26 mouse cellular contexts compared by ENCODE assay signal in genomic region chr4:147895815-147896330, GRCm38 (mm10). TPM values are rescaled to one million over a fixed set of nuclear protein-coding genes. Genes with fewer than 3 reads are reported as not detected.
A peak's percentile ranks its signal among the peaks of the same experiment; 100 is the strongest.
DNase-seq lines count a peak whose midpoint lies in the region; ATAC-seq lines count a peak whose summit lies in the region.
"Had no signal": no experiment of that assay in that cellular context is flagged by ENCODE, and none has a peak within 500 bp of the region (broad histone marks: within the 10 kb centered on the region; RNA-seq: fewer than 3 reads in every experiment).

No protein-coding gene starts in this region.

- peaks cover 39% of the 10 kb centered on the region for H3K4me1 ChIP-seq in heart, embryonic 10.5 days
- H3K4me1 ChIP-seq in liver, embryonic 12.5 days: no peaks in the 10 kb centered on the region
- H3K4me1 ChIP-seq in liver, embryonic 11.5 days (replicated peaks; ENCODE audit: control insufficient read depth, insufficient read depth, low read length): peaks cover 3% of the 10 kb centered on the region; the same call in 1 of the 2 replicates
- peaks cover 34 to 40% of the 10 kb centered on the region in 2 experiments for H3K4me1 ChIP-seq in heart, embryonic 14.5 days (ENCODE audit: control insufficient read depth in 2 of 2, insufficient read depth in 2 of 2, low read length in 2 of 2)
- no peaks in the 10 kb centered on the region for H3K4me1 ChIP-seq in midbrain, embryonic 10.5 days
- H3K4me1 ChIP-seq: embryonic facial prominence, embryonic 12.5 days; hindbrain, embryonic 12.5 days; lung, embryonic 15.5 days had no signal

- no peak overlapping the region for H3K4me3 ChIP-seq in heart, embryonic 10.5 days
- H3K4me3 ChIP-seq in liver, embryonic 12.5 days: no peak overlapping the region
- no peak overlapping the region for H3K4me3 ChIP-seq in liver, embryonic 11.5 days (ENCODE audit: low read depth, low read length)
- H3K4me3 ChIP-seq in heart, embryonic 14.5 days (ENCODE audit: control insufficient read depth in 1 of 2, insufficient read depth in 1 of 2, low read depth in 1 of 2, low read length in 2 of 2): no peak overlapping the region
- H3K4me3 ChIP-seq in midbrain, embryonic 10.5 days: no peak overlapping the region
- H3K4me3 ChIP-seq: embryonic facial prominence, embryonic 12.5 days; forebrain, embryonic 15.5 days; hindbrain, embryonic 12.5 days; lung, embryonic 15.5 days; midbrain, embryonic 15.5 days; neural tube, embryonic 15.5 days had no signal

- ATAC-seq in liver, embryonic 12.5 days: 0 out of 2 replicates have a peak, but pooled peaks have one; percentile 14
- no peak for ATAC-seq in liver, embryonic 11.5 days (replicated peaks; ENCODE audit: low FRiP score)
- no peak for ATAC-seq in heart, embryonic 14.5 days (ENCODE audit: insufficient number of reproducible peaks, insufficient read depth, low FRiP score, low read depth)
- ATAC-seq: forebrain, embryonic 15.5 days; intestine, postnatal 0 days; midbrain, embryonic 15.5 days had no signal

- WGBS in heart, embryonic 10.5 days: 84% methylated on average over 4 of the region's 4 CpGs
- WGBS in liver, embryonic 12.5 days (ENCODE audit: insufficient replicate concordance): 86% methylated on average over 4 of the region's 4 CpGs
- 83% methylated on average over 4 of the region's 4 CpGs for WGBS in liver, embryonic 11.5 days
- WGBS in heart, embryonic 14.5 days: 54% methylated on average over 4 of the region's 4 CpGs
- WGBS in midbrain, embryonic 10.5 days: 90% methylated on average over 4 of the region's 4 CpGs

- H3K9ac ChIP-seq in liver, embryonic 12.5 days: no peak overlapping the region
- H3K9ac ChIP-seq in liver, embryonic 11.5 days (ENCODE audit: low read depth, low read length): no peak overlapping the region
- peak overlapping the region; percentile 38 for H3K9ac ChIP-seq in heart, embryonic 14.5 days (ENCODE audit: low read length)
- H3K9ac ChIP-seq: embryonic facial prominence, embryonic 12.5 days; forebrain, embryonic 15.5 days; hindbrain, embryonic 12.5 days; lung, embryonic 15.5 days; midbrain, embryonic 15.5 days; neural tube, embryonic 15.5 days had no signal

- H3K27ac ChIP-seq in heart, embryonic 10.5 days: peak overlapping the region; percentile 84
- H3K27ac ChIP-seq in liver, embryonic 12.5 days: no peak overlapping the region
- no peak overlapping the region for H3K27ac ChIP-seq in liver, embryonic 11.5 days (ENCODE audit: low read depth, low read length)
- H3K27ac ChIP-seq in heart, embryonic 14.5 days (replicated peaks in 1 of 2; ENCODE audit: control insufficient read depth in 1 of 2, insufficient read depth in 1 of 2, low read depth in 2 of 2, low read length in 2 of 2): peak overlapping the region; percentile 96 to 99
- no peak overlapping the region for H3K27ac ChIP-seq in midbrain, embryonic 10.5 days (replicated peaks)
- H3K27ac ChIP-seq: embryonic facial prominence, embryonic 12.5 days; forebrain, embryonic 15.5 days; hindbrain, embryonic 12.5 days; lung, embryonic 15.5 days; midbrain, embryonic 15.5 days; neural tube, embryonic 15.5 days had no signal

- intact Hi-C loops in heart, postnatal 10 days (cut with DNase I): no loop called here

- no peak overlapping the region for H3K4me2 ChIP-seq in liver, embryonic 12.5 days
- no peak overlapping the region for H3K4me2 ChIP-seq in liver, embryonic 11.5 days
- peak overlapping the region; percentile 23; the same call in 1 of the 2 replicates for H3K4me2 ChIP-seq in heart, embryonic 14.5 days (ENCODE audit: low read length)
- H3K4me2 ChIP-seq: embryonic facial prominence, embryonic 12.5 days; forebrain, embryonic 15.5 days; hindbrain, embryonic 12.5 days; lung, embryonic 15.5 days; midbrain, embryonic 15.5 days; neural tube, embryonic 15.5 days had no signal

- H3K36me3 ChIP-seq in heart, embryonic 10.5 days: peaks cover 98% of the 10 kb centered on the region
- peaks cover 100% of the 10 kb centered on the region for H3K36me3 ChIP-seq in liver, embryonic 12.5 days
- peaks cover 35% of the 10 kb centered on the region; the same call in 1 of the 2 replicates for H3K36me3 ChIP-seq in liver, embryonic 11.5 days (ENCODE audit: control insufficient read depth, insufficient read depth, low read length)
- H3K36me3 ChIP-seq in heart, embryonic 14.5 days (ENCODE audit: control insufficient read depth, insufficient read depth, low read length): peaks cover 99% of the 10 kb centered on the region
- H3K36me3 ChIP-seq in midbrain, embryonic 10.5 days: peaks cover 99% of the 10 kb centered on the region

- H3K9me3 ChIP-seq in heart, embryonic 10.5 days: no peaks in the 10 kb centered on the region
- H3K9me3 ChIP-seq in liver, embryonic 12.5 days (replicated peaks): no peaks in the 10 kb centered on the region
- H3K9me3 ChIP-seq in liver, embryonic 11.5 days (ENCODE audit: control insufficient read depth, low read length): no peaks in the 10 kb centered on the region
- no peaks in the 10 kb centered on the region for H3K9me3 ChIP-seq in heart, embryonic 14.5 days (ENCODE audit: control insufficient read depth, low read length)
- H3K9me3 ChIP-seq in midbrain, embryonic 10.5 days (replicated peaks): no peaks in the 10 kb centered on the region
- H3K9me3 ChIP-seq: embryonic facial prominence, embryonic 12.5 days; forebrain, embryonic 15.5 days; hindbrain, embryonic 12.5 days; lung, embryonic 15.5 days; midbrain, embryonic 15.5 days; neural tube, embryonic 15.5 days had no signal

- DNase-seq in heart, embryonic 10.5 days (ENCODE audit: low spot score): no peak
- no peak for DNase-seq in heart, adult 8-10 months (ENCODE audit: low spot score)
- no peak for DNase-seq in liver, embryonic 11.5 days (ENCODE audit: low spot score)
- DNase-seq in heart, postnatal 10 days: peak; percentile 59 to 66
- no peak for DNase-seq in midbrain, embryonic 10.5 days (ENCODE audit: low spot score)
- DNase-seq in urinary bladder, postnatal 36 days (ENCODE audit: low spot score in 2 of 2): no peak
- DNase-seq: adrenal gland, postnatal 36 days; cerebellum, adult 9-10 months; cerebellum, postnatal 36 days; gastrocnemius, postnatal 10 days; kidney, adult 9 months; kidney, postnatal 25 days; liver; lung, postnatal 4 days; retina, postnatal 1 day; right cerebral cortex, postnatal 14 days; thymus, postnatal 4 days had no signal

- H3K27me3 ChIP-seq in heart, embryonic 10.5 days (ENCODE audit: insufficient read depth, poor library complexity, severe bottlenecking): no peaks in the 10 kb centered on the region
- H3K27me3 ChIP-seq in liver, embryonic 12.5 days (replicated peaks): no peaks in the 10 kb centered on the region
- no peaks in the 10 kb centered on the region for H3K27me3 ChIP-seq in liver, embryonic 11.5 days (replicated peaks; ENCODE audit: control insufficient read depth, insufficient read depth, low read length)
- H3K27me3 ChIP-seq in heart, embryonic 14.5 days (ENCODE audit: control insufficient read depth, insufficient read depth, low read length): no peaks in the 10 kb centered on the region
- no peaks in the 10 kb centered on the region for H3K27me3 ChIP-seq in midbrain, embryonic 10.5 days (ENCODE audit: low read depth, poor library complexity, severe bottlenecking)
- H3K27me3 ChIP-seq: embryonic facial prominence, embryonic 12.5 days; forebrain, embryonic 15.5 days; hindbrain, embryonic 12.5 days; lung, embryonic 15.5 days; midbrain, embryonic 15.5 days; neural tube, embryonic 15.5 days had no signal

RNA-seq across cellular contexts. Expression of gene Mfn2, which starts 8.6 kb away (rescaled TPM):
- 65.7 and 126 TPM in 2 replicates for polyA plus RNA-seq in heart, embryonic 10.5 days (2016; fragmentation: Nextera tagmentation; extraction: Ambion mirVana)
- 100 to 1,000 TPM; 664 to 803 (median 747) TPM for total RNA-seq in heart, adult 8-10 months (2022)
- 25.4 and 27.1 TPM in 2 replicates for polyA plus RNA-seq in liver, embryonic 12.5 days (2016; fragmentation: Nextera tagmentation; extraction: Ambion mirVana)
- 36.0 and 37.6 TPM in 2 replicates for polyA plus RNA-seq in liver, embryonic 11.5 days (2014; fragmentation: Nextera tagmentation; extraction: Ambion mirVana)
- 107 and 117 TPM in 2 replicates for polyA plus RNA-seq in heart, embryonic 14.5 days (2014; fragmentation: Nextera tagmentation; extraction: Ambion mirVana)
- 100 to 1,000 TPM; 583 to 610 TPM for total RNA-seq in heart, postnatal 10 days (2021)
- 45.1 and 53.2 TPM in 2 replicates for polyA plus RNA-seq in midbrain, embryonic 10.5 days (2016; fragmentation: Nextera tagmentation; extraction: Ambion mirVana)

RNA-seq across cellular contexts. Expression of gene Fv1, which starts 27.1 kb away (rescaled TPM):
- polyA plus RNA-seq in heart, embryonic 10.5 days (2016; fragmentation: Nextera tagmentation; extraction: Ambion mirVana): 8.7 and 8.8 TPM in 2 replicates
- total RNA-seq in heart, adult 8-10 months (2022): 10 to 100 TPM; 17.8 to 23.1 (median 20.2) TPM
- 3.8 and 4.1 TPM in 2 replicates for polyA plus RNA-seq in liver, embryonic 12.5 days (2016; fragmentation: Nextera tagmentation; extraction: Ambion mirVana)
- 7.0 and 7.7 TPM in 2 replicates for polyA plus RNA-seq in liver, embryonic 11.5 days (2014; fragmentation: Nextera tagmentation; extraction: Ambion mirVana)
- 8.8 and 9.2 TPM in 2 replicates for polyA plus RNA-seq in heart, embryonic 14.5 days (2014; fragmentation: Nextera tagmentation; extraction: Ambion mirVana)
- 10 to 100 TPM; 11.2 to 14.3 TPM for total RNA-seq in heart, postnatal 10 days (2021)
- polyA plus RNA-seq in midbrain, embryonic 10.5 days (2016; fragmentation: Nextera tagmentation; extraction: Ambion mirVana): 16.7 TPM in 2 replicates

RNA-seq across cellular contexts. Expression of gene Miip, which starts 27.3 kb away (rescaled TPM):
- 36.1 and 49.7 TPM in 2 replicates for polyA plus RNA-seq in heart, embryonic 10.5 days (2016; fragmentation: Nextera tagmentation; extraction: Ambion mirVana)
- total RNA-seq in heart, adult 8-10 months (2022): 1 to 10 TPM; 6.0 to 9.4 (median 7.2) TPM
- polyA plus RNA-seq in liver, embryonic 12.5 days (2016; fragmentation: Nextera tagmentation; extraction: Ambion mirVana): 34.6 and 36.0 TPM in 2 replicates
- polyA plus RNA-seq in liver, embryonic 11.5 days (2014; fragmentation: Nextera tagmentation; extraction: Ambion mirVana): 40.7 and 47.4 TPM in 2 replicates
- polyA plus RNA-seq in heart, embryonic 14.5 days (2014; fragmentation: Nextera tagmentation; extraction: Ambion mirVana): 18.9 and 23.0 TPM in 2 replicates
- total RNA-seq in heart, postnatal 10 days (2021): 10 to 100 TPM in 1 of 2 experiments, 1 to 10 TPM in 1; 8.8 to 12.4 TPM
- 73.8 and 79.9 TPM in 2 replicates for polyA plus RNA-seq in midbrain, embryonic 10.5 days (2016; fragmentation: Nextera tagmentation; extraction: Ambion mirVana)

RNA-seq across cellular contexts. Expression of gene Plod1, which starts 40.7 kb away (rescaled TPM):
- polyA plus RNA-seq in heart, embryonic 10.5 days (2016; fragmentation: Nextera tagmentation; extraction: Ambion mirVana): 40.8 and 44.9 TPM in 2 replicates
- total RNA-seq in heart, adult 8-10 months (2022): 10 to 100 TPM; 52.7 to 66.9 (median 61.3) TPM
- 26.4 TPM in 2 replicates for polyA plus RNA-seq in liver, embryonic 12.5 days (2016; fragmentation: Nextera tagmentation; extraction: Ambion mirVana)
- polyA plus RNA-seq in liver, embryonic 11.5 days (2014; fragmentation: Nextera tagmentation; extraction: Ambion mirVana): 32.6 and 33.9 TPM in 2 replicates
- 50.1 and 50.7 TPM in 2 replicates for polyA plus RNA-seq in heart, embryonic 14.5 days (2014; fragmentation: Nextera tagmentation; extraction: Ambion mirVana)
- total RNA-seq in heart, postnatal 10 days (2021): 100 to 1,000 TPM in 1 of 2 experiments, 10 to 100 TPM in 1; 97.7 to 104 TPM
- polyA plus RNA-seq in midbrain, embryonic 10.5 days (2016; fragmentation: Nextera tagmentation; extraction: Ambion mirVana): 26.9 and 28.2 TPM in 2 replicates

RNA-seq across cellular contexts. Expression of gene 2510039O18Rik, which starts 44.8 kb away (rescaled TPM):
- polyA plus RNA-seq in heart, embryonic 10.5 days (2016; fragmentation: Nextera tagmentation; extraction: Ambion mirVana): 13.6 and 18.5 TPM in 2 replicates
- total RNA-seq in heart, adult 8-10 months (2022): 10 to 100 TPM; 35.8 to 43.1 (median 39.7) TPM
- polyA plus RNA-seq in liver, embryonic 12.5 days (2016; fragmentation: Nextera tagmentation; extraction: Ambion mirVana): 19.1 and 21.0 TPM in 2 replicates
- 18.6 and 19.2 TPM in 2 replicates for polyA plus RNA-seq in liver, embryonic 11.5 days (2014; fragmentation: Nextera tagmentation; extraction: Ambion mirVana)
- polyA plus RNA-seq in heart, embryonic 14.5 days (2014; fragmentation: Nextera tagmentation; extraction: Ambion mirVana): 19.3 and 22.1 TPM in 2 replicates
- total RNA-seq in heart, postnatal 10 days (2021): 10 to 100 TPM; 47.0 to 49.5 TPM
- polyA plus RNA-seq in midbrain, embryonic 10.5 days (2016; fragmentation: Nextera tagmentation; extraction: Ambion mirVana): 11.6 and 11.7 TPM in 2 replicates

Comparison
In these comparisons a context has a peak if more than half of its experiments do, and no peak if none do; other contexts are left out.
1. DNase-seq: peak in heart, postnatal 10 days (2 of 2); none in heart, embryonic 10.5 days (single experiment), heart, adult 8-10 months (single experiment), liver, embryonic 11.5 days (single experiment), midbrain, embryonic 10.5 days (single experiment) and urinary bladder, postnatal 36 days (0 of 2).
2. H3K27ac ChIP-seq: peak in heart, embryonic 10.5 days (single experiment) and heart, embryonic 14.5 days (2 of 2); none in liver, embryonic 12.5 days (single experiment), liver, embryonic 11.5 days (single experiment) and midbrain, embryonic 10.5 days (single experiment).